Mouse (Mus musculus) intestine, postnatal 0 days (tissue): ENCODE data around the gene Cdk5. TPM values are rescaled to one million over a fixed set of nuclear protein-coding genes. Genes with fewer than 3 reads are reported as not detected.
A peak's percentile ranks its signal among the peaks of the same experiment; 100 is the strongest.

Experiments used
- ATAC-seq: fragments of 200-750 bp; cut with Nextera tagmentation; 2 replicates; pipeline ENCODE4 v1.8.0; 2017; ENCODE audit warnings: mild to moderate bottlenecking, moderate TSS enrichment, moderate library complexity
- H3K27ac ChIP-seq: fragments of 300-500 bp; sonication (generic); 2 replicates; pipeline ENCODE4 v1.5.1; 2014; ENCODE audit warnings: mild to moderate bottlenecking, low read depth, low read length, moderate library complexity
- H3K27me3 ChIP-seq: fragments of 300-500 bp; sonication (generic); replicated peaks from 2 replicates; pipeline ENCODE4 v1.6.1; 2014; ENCODE audit warnings: low read length, mixed read lengths; ENCODE audit not compliant: control insufficient read depth, insufficient read depth
- H3K36me3 ChIP-seq: fragments of 300-500 bp; sonication (generic); 2 replicates; pipeline ENCODE4 v1.6.1; 2014; ENCODE audit warnings: mild to moderate bottlenecking, moderate library complexity; ENCODE audit not compliant: control insufficient read depth, insufficient read depth
- H3K4me1 ChIP-seq: fragments of 300-500 bp; sonication (generic); replicated peaks from 2 replicates; pipeline ENCODE4 v1.6.1; 2014; ENCODE audit warnings: antibody characterized with exemption, low read length, mixed read lengths; ENCODE audit not compliant: control insufficient read depth, insufficient read depth
- H3K4me2 ChIP-seq: fragments of 300-500 bp; sonication (generic); replicated peaks from 2 replicates; pipeline ENCODE4 v1.6.1; 2014; ENCODE audit warnings: low read depth, mild to moderate bottlenecking, moderate library complexity
- H3K4me3 ChIP-seq: fragments of 300-500 bp; sonication (generic); 2 replicates; pipeline ENCODE4 v1.5.1; 2014; ENCODE audit warnings: low read depth, low read length
- H3K9ac ChIP-seq: fragments of 300-500 bp; sonication (generic); 2 replicates; pipeline ENCODE4 v1.6.1; 2014; ENCODE audit warnings: mild to moderate bottlenecking, low read depth, low read length
- H3K9me3 ChIP-seq: fragments of 300-500 bp; sonication (generic); 2 replicates; pipeline ENCODE4 v1.6.1; 2016; ENCODE audit warnings: mixed run types; ENCODE audit not compliant: control insufficient read depth
- CTCF ChIP-seq: sonication (generic); IDR thresholded peaks from 2 replicates; pipeline ENCODE4 v1.5.1; 2016; ENCODE audit warnings: low read depth, mild to moderate bottlenecking, control low read depth, antibody characterized with exemption, moderate library complexity
- WGBS: fragments of 180-500 bp; shearing (Covaris S2); extraction: QIAGEN DNeasy Blood & Tissue Kit; methylation state at CpG from one replicate; pipeline ENCODE4 v1.1.7; 2014; 5-methylcytosine and 5-hydroxymethylcytosine counted together
- polyA plus RNA-seq: library from polyadenylated mRNA; unstranded; fragments of >200 nt; fragmentation: Nextera tagmentation; extraction: Ambion mirVana; gene quantifications from 2 replicates; pipeline ENCODE4 v1.2.1, GENCODE M21; 2015

The Cdk5 gene
- polyA plus RNA-seq, 1 experiment from 2014 or later: 28.4 TPM

GRCm38 (mm10) chr5:24446630-24447029 is 23.3 kb upstream of the Cdk5 start:
- Histone ChIP-seq H3K9ac (no peak overlapping the region), H3K9me3 (no peaks in the 10 kb centered on the region), H3K27me3 (no peaks in the 10 kb centered on the region), H3K27ac (no peak overlapping the region), H3K4me3 (no peak overlapping the region), H3K36me3 (peaks cover 19% of the 10 kb centered on the region; the same call in 1 of the 2 replicates), H3K4me2 (peak overlapping the region; percentile 69; the same call in 1 of the 2 replicates), H3K4me1 (0 out of 2 replicates have a peak, but pooled peaks cover 17% of the 10 kb centered on the region)
- TF ChIP-seq CTCF: no peak
- ATAC-seq: no peak
- 89% methylated on average over 7 of the region's 7 CpGs for WGBS

GRCm38 (mm10) chr5:24445428-24446080 is 22.2 kb upstream of the Cdk5 start:
- no peaks in the 10 kb centered on the region for H3K9me3 ChIP-seq
- H3K36me3 ChIP-seq: peaks cover 30% of the 10 kb centered on the region
- H3K27me3 ChIP-seq: no peaks in the 10 kb centered on the region
- H3K4me2 ChIP-seq: peak overlapping the region; percentile 90
- H3K9ac ChIP-seq: peak overlapping the region; percentile 70
- H3K4me3 ChIP-seq: peak overlapping the region; percentile 62
- 59% methylated on average over 20 of the region's 20 CpGs for WGBS
- peak overlapping the region; percentile 78; the same call in 1 of the 2 replicates for H3K27ac ChIP-seq
- 0 out of 2 replicates have a peak, but pooled peaks cover 12% of the 10 kb centered on the region for H3K4me1 ChIP-seq
- peak; percentile 30; the same call in 1 of the 2 replicates for TF ChIP-seq CTCF
- peak; percentile 0; the same call in 1 of the 2 replicates for ATAC-seq

- ATAC-seq: peak; percentile 82
- no peak for TF ChIP-seq CTCF
- under 1% methylated on average over 57 of the region's 60 CpGs for WGBS
- H3K4me3 ChIP-seq: peak within 1 kb of the TSS; percentile 62
- H3K9ac ChIP-seq: peak within 1 kb of the TSS; percentile 70
- peak within 1 kb of the TSS; percentile 78 for H3K27ac ChIP-seq
- peak within 1 kb of the TSS; percentile 90 for H3K4me2 ChIP-seq
- H3K4me1 ChIP-seq: 0 out of 2 replicates have a peak, but pooled peaks cover 12% of the 10 kb centered on the region
- H3K36me3 ChIP-seq: peaks cover 37% of the 10 kb centered on the region
- no peaks in the 10 kb centered on the region for H3K27me3 ChIP-seq
- no peaks in the 10 kb centered on the region for H3K9me3 ChIP-seq
These were observed 21.6 kb upstream of the Cdk5 start, which contains the start of gene Fastk for GRCm38 (mm10) chr5:24444746-24445427. Gene Fastk, minus strand, starts transcription at chr5:24445287.

- H3K9me3 ChIP-seq: no peaks in the 10 kb centered on the region
- peak overlapping the region; percentile 90 for H3K4me2 ChIP-seq
- peaks cover 46% of the 10 kb centered on the region for H3K36me3 ChIP-seq
- 0 out of 2 replicates have a peak, but pooled peaks cover 12% of the 10 kb centered on the region for H3K4me1 ChIP-seq
- WGBS: 85% methylated on average over 12 of the region's 12 CpGs
- H3K9ac ChIP-seq: 0 out of 2 replicates have a peak overlapping the region, but pooled peaks have one; percentile 26
- no peaks in the 10 kb centered on the region for H3K27me3 ChIP-seq
- no peak for ATAC-seq
- no peak overlapping the region for H3K27ac ChIP-seq
- peak overlapping the region; percentile 62 for H3K4me3 ChIP-seq
- TF ChIP-seq CTCF: no peak
These were observed 20.6 kb upstream of the Cdk5 start for GRCm38 (mm10) chr5:24443927-24444326.

GRCm38 (mm10) chr5:24443204-24443603 is 19.9 kb upstream of the Cdk5 start:
- 82% methylated on average over 7 of the region's 7 CpGs for WGBS
- H3K36me3 ChIP-seq: peaks cover 54% of the 10 kb centered on the region
- 0 out of 2 replicates have a peak, but pooled peaks cover 12% of the 10 kb centered on the region for H3K4me1 ChIP-seq
- H3K27ac ChIP-seq: no peak overlapping the region
- TF ChIP-seq CTCF: no peak
- H3K9ac ChIP-seq: no peak overlapping the region
- no peaks in the 10 kb centered on the region for H3K9me3 ChIP-seq
- no peak for ATAC-seq
- H3K4me2 ChIP-seq: no peak overlapping the region
- no peaks in the 10 kb centered on the region for H3K27me3 ChIP-seq
- no peak overlapping the region for H3K4me3 ChIP-seq

- 0 out of 2 replicates have a peak, but pooled peaks cover 9% of the 10 kb centered on the region for H3K4me1 ChIP-seq
- H3K27ac ChIP-seq: no peak overlapping the region
- WGBS: 81% methylated on average over 9 of the region's 9 CpGs
- H3K4me3 ChIP-seq: no peak overlapping the region
- H3K27me3 ChIP-seq: no peaks in the 10 kb centered on the region
- ATAC-seq: no peak
- peaks cover 58% of the 10 kb centered on the region for H3K36me3 ChIP-seq
- no peak overlapping the region for H3K4me2 ChIP-seq
- H3K9ac ChIP-seq: no peak overlapping the region
- TF ChIP-seq CTCF: no peak
- H3K9me3 ChIP-seq: no peaks in the 10 kb centered on the region
These were observed 18.7 kb upstream of the Cdk5 start for GRCm38 (mm10) chr5:24442029-24442428.
